Mouse (Mus musculus): ENCODE results near the gene Tufm.

DNA sequence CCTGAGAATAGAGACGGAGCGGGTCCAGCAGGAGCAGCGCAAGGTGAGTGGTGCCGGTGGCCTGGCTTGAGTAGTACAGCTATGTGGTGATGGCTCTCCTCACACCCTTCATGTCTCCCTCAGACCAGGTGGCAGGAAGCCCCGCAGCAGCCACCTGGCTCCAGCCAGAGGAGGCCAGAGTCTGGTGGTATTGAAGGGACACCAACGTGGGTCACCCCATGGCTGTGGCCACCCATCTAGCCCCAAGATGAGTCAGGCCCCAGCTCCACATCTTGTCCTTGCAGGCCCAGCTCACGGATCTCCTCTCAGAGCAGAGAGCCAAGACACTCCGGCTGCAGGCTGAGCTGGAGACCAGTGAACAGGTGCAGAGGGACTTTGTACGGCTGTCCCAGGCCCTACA, 42.6 kb upstream of the Tufm start:
- no peak for TF ChIP-seq CTCF (conservative IDR thresholded peaks at IDR 0.05; ENCODE audit: low read length)
- TF ChIP-seq POU5F1 (IDR thresholded peaks at IDR 0.05; ENCODE audit: borderline replicate concordance, low read length) = no peak
- TF ChIP-seq NANOG (IDR thresholded peaks at IDR 0.05; ENCODE audit: borderline replicate concordance, low read length) = no peak
